Mouse (Mus musculus) yolk sac, embryonic 10.5 days (tissue): ENCODE data around the gene Olfr874.
"Not testable (repeated sequence)": the region's sequence is repeated elsewhere in the genome, so short reads cannot be mapped to it uniquely, and the experiment has no call there.

Source experiments
- DNase-seq: peaks from one replicate; pipeline ENCODE4 v3.0.0-alpha.2; 2017; ENCODE audit warnings: low spot score

The Olfr874 gene

GRCm38 (mm10) chr9:37744806-37745205 lies at the start of gene Olfr874:
Olfr874 (plus strand) TSS chr9:37745106.
- no peak for DNase-seq

DNA sequence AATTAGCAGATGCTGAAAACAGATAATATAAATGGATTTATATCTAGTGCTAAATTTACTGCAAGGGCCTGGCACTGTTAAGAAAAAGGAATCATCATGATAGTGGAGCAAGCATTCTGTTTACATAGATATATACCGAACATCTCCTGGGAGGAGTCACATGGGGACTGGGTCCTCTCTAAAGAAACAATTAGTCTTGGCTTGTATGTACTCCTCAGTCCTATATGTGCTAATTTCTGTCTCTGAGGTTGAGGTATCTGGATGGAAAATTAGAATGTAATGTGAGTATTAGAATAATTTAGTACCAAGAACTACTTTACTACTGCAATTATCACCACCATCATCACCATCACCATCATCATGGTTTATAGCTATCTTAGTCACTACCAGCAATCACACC lies 28.8 kb upstream of the Olfr874 start, which contains the start of gene Olfr160:
Gene Olfr160, minus strand, starts transcription at position 101 of the 400 bp plus-strand sequence.
- DNase-seq: no peak

DNA sequence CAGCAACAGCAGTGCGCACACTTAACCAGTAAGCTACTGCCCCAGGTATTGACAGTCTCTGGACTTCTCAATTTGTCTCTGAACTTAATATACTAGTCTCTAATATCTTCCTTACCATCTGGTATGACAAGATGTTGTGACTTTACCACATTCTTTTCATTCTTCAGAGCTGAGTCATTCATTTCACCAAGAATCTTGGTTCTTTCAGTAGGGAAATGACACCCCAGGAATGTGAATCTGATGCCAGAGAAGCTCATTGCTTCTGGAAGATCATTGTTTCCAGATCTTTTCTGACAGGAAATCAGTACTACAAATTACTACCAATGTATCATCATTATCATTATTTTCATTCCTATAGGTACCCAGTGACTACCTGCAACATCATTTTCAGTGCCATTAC lies 10.6 kb upstream of the Olfr874 start:
- no peak for DNase-seq

GRCm38 (mm10) chr9:37750319-37751075 lies 5.6 kb downstream of the Olfr874 start:
- DNase-seq: no peak

- DNase-seq: no peak
These were observed 6.6 kb downstream of the Olfr874 start for GRCm38 (mm10) chr9:37751467-37751866.

- DNase-seq: no peak
These were observed 7.1 kb downstream of the Olfr874 start for GRCm38 (mm10) chr9:37752006-37752405.

- DNase-seq: no peak
These were observed 16.8 kb downstream of the Olfr874 start for GRCm38 (mm10) chr9:37761728-37762127.

DNA sequence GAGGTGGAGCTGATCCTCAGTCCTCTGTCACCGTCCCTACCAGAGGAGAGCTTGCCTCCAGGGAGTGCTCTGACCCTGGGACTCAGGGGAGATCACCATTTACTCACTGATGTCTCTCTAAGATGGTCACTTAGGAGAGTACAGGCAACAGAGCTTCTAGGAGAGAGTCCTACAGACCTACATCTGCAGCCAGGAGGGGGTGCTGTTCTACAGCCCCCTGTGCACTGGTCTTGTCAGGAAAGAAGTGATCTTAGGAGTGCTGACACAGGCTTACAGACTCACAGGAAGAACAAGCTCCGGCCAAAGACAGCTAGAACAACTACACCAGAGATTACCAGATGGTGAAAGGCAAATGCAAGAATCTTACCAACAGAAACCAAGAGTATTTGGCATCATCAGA lies 17.6 kb downstream of the Olfr874 start:
- DNase-seq: no peak

GRCm38 (mm10) chr9:37770661-37771060 lies 25.8 kb downstream of the Olfr874 start:
- no peak for DNase-seq

DNA sequence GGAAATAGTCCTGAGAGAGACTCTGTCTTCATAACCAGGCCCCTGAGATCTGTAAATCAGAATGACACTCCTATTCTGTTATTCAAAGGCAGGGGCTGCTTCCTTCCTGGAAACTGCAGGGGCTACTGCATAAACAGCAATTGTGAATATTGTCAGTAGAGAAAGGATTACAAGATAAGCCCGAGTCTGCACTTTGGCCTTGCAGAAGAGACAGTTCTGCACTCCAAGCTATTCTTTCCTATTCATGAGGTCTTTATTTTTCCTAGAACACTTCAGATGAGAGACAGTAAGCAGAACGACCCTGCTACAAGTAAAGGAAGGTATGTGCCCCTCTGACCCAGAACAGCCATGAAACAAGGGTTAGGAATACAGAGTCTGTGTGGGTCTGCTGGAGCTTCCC lies 26.9 kb downstream of the Olfr874 start, which contains the start of gene Olfr875:
Gene Olfr875, plus strand, starts transcription at position 99 of the 400 bp plus-strand sequence.
- DNase-seq: no peak

DNA sequence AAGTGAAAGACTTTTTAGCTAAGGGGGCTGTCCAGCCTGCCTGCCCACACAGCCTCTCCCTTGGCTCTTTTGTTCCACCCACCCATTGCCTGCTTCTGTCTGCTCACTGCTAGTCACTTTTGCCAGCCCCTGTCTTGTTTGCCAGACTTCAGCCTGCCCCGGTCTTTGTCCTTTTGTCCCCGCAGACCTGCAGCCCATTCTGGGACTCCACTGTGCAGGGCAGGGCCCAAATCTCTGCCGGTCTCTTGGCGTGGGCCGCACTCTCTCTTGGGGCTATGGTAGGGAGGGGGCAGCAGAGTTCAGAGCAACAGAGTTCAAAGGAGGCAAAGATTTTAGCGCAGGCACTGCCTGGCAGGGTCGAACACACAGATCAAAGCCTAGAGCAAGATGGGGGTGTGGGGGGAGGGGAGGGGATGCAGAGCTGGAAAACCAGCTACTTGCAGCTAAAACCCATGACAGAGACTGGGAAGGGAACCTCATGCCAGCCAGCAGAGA lies 37.9 kb downstream of the Olfr874 start:
- peak; percentile 34 for DNase-seq

GRCm38 (mm10) chr9:37783394-37784387 lies 38.8 kb downstream of the Olfr874 start:
- not testable (repeated sequence) for DNase-seq

DNA sequence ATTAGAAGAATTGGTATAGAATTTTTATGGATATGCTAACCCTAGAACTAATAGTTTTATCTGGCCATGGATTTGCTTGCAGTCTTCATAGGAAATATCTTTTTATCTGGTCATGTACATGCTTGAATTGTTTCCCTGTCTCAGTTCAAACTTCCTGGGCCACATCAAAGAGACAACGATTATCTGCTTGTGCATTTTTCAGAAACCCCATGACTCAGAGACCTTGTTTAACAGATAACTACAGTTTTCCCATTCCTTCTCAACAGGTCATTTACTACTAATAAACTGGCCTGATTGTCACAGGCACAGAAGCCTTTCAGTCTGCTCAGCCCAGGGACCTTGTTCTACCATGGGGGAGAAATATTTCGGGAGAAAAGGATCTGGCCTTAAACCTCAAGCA lies 41.5 kb downstream of the Olfr874 start:
- DNase-seq: no peak
